Mouse (Mus musculus) regulatory T cell (primary cell): ENCODE data around the gene Thsd7b.
"Not testable (repeated sequence)": the region's sequence is repeated elsewhere in the genome, so short reads cannot be mapped to it uniquely, and the experiment has no call there.

Source experiments
- in situ Hi-C: fragments of 300-600 bp; cut with MboI, MseI; formaldehyde crosslinking; loops from one replicate; pipeline ENCODE4 v1.15.1; 2025; ENCODE audit warnings: high pct_unique_total_duplicates

The Thsd7b gene

DNA sequence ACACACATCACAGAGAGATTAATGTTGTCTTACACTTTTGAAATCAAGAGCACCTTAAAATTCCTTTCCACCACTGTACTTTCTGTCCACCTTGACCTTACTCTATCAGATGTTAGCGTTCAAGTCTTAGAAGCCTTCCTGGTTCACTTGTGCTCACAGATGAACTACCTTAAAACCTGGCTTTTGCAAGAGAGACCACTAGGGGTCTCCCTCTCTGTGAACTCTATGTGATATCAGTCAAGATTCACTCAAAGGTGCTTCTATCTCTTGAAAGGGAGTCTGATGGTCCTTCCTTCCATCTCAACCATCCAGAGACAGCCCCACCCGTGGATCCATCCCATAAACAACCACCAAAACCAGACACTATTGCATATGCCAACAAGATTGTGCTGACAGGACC is 570.3 kb downstream of the Thsd7b start:
- in situ Hi-C loops = no loop called here

DNA sequence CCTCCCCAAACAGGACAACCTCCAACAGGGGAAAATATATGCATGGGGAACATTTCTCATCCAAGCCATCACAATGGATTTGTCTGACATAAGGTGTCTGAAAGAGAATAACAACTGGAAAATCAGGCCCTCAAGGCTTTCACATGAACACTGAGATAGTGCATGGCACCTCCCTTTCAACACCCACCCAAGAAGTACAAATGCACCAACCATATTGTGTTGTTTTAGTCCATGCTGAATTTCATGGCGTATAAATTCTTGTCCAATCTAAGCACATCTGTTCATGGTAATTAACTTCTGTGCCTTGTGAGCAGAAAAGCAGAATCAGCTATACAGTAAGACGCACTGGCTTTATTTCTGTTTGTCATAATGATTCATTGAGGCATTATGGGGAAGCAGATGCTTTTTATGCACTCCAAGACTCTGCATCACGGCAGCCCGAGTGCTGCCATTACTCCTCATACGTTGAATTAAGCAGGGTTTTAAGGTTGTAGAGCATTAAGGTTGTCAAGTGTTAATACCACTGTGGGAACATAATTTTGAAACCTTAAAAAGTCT is 577.0 kb downstream of the Thsd7b start:
- in situ Hi-C loops = no loop called here

DNA sequence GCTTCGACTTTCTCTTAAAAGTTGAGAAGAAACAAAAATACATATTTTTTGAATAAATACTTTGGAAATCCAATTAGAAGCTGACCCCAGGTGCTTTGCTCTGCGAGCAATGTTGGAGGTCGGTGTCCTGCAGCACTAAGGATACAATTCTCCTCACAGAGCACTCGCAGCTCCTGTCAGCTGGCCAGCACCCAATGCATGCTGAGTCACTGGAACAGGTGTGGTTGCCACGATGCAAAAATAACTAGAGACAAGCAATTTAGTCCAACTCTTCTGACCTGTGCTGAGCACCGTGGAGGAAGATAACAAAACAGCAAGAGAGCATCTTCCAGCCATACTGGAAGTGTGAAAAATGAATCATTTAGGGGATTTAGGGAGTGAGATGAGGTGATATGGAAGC is 594.6 kb downstream of the Thsd7b start:
- in situ Hi-C loops = no loop called here

DNA sequence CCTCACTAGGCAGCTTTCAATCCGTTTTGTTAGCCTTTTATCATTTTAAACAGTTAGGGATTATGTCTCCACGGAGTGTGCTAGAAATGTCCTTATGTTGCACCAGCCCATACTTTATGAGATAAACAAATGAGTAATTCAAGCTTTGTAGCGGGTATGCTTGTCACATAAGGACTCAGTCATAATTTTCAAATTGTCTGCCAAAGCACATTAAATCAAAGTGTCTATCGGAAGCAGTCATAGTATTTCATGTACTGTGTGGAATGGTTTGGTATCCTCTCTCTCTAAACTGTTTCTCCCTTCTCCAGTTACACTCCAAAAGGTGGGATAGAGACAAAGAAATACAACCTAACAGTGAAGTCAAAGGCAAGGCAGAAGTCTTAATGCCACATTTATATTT is 601.3 kb downstream of the Thsd7b start:
- in situ Hi-C loops = no loop called here

DNA sequence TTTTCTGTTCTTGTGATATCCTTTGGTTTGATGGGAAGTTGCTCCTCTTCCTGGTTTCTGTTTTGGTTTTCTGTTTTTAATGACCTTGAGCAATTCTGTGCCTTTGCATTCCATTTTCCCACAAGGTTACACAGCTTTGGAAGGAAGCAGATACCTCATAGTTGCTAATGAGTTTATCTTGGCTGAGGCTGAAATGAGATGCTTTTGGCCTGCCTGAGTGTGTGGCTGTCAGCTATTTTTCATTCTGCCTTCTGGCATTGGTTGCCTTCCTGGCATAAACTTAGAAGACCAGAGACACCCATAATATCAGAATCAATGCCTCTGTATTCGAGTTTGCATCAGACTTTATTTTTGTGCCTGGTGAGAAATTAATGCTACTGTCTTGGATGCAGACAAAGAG is 614.8 kb downstream of the Thsd7b start:
- in situ Hi-C loops = no loop called here

DNA sequence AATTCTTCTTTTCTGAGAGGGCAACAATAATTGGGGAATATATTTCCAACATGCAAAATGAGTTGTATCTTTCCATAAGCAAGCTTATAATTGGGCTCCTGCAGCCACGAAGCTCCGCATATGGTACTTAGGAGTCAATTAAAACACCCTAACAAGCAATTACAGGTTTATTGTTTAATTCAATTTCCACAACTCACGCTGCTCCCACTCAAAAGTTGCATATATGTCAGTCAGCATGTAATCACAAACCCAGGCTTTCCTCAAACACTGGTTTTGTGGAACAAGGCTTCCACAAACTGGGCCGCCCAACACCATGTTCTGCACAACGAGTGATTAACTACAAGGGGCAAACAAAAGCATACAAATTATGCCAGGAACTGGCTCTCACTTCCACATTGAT is 625.0 kb downstream of the Thsd7b start:
- in situ Hi-C loops = no loop called here

DNA sequence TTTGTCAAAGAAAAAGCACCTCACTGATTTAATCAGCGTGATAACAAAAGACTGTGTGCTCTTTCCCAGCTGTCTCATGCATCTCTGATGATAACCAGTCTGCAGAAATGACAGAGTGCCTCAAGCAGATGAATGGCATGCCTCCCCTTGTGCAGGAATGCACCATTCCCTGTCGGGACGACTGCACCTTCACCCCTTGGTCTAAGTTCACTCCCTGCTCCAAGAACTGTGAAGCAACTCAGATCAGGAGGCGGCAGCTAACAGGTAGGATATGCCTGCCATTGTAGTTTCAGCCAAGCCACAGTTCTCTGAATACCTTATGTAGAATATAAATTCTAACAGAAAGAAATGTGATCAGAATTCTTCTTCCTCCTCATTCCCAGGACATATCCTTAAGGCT is 642.4 kb downstream of the Thsd7b start:
- in situ Hi-C loops = no loop called here

DNA sequence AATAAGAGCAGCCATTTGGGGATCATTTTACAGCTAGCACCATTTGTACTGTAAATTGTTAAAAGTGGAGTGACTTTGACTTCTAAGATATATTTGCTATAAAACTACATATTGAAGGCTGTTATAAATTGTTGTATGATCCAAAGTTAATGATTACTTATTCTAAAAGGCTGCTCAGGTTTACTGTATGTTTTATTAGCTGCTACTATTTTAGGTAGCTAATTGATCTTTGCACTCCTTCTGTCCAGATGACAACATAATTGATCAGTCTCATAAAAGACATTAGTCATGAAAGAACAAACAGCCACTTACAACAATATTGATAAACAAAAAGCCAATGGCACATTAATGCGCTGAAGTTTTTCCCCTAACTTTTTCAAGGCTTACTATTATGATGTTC is 644.5 kb downstream of the Thsd7b start:
- in situ Hi-C loops = no loop called here

DNA sequence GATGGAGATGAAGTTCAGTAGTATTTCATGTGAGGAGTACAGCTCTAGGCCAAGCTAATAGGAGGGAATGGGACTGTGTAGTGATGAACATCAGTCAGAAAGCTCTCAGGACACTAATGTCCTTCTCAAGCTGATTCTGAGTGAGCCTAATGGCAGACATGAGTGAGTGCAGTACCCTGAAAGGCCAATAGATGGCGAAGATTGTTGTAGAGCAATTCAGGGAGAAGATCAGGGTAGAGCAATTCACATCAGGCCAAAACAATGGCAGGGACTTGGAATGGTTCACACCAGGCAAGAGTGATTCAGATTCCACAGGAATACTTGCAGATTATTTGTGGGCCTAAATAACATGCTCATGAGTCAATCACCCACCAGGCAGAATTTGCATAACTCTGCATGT is 646.3 kb downstream of the Thsd7b start:
- in situ Hi-C loops = no loop called here

DNA sequence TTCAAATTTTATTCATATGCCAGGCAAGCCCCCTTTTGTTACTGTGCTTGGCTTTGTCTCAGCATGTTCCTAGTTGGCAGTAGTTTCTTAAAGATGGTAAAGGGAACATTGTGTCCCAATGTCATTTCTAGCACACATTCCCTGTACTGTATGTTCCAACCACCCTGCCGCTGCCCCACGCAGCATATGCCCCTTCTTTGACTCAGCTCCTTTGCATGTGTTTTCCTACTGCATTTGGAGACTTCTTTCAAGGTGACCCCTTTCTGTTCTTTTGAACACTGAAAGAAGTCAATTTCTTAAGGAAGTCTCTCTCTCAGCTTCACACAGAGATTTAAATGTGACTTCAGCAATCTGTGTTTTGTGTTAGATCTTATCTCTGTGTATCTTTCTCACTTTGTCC is 657.9 kb downstream of the Thsd7b start:
- in situ Hi-C loops = no loop called here

DNA sequence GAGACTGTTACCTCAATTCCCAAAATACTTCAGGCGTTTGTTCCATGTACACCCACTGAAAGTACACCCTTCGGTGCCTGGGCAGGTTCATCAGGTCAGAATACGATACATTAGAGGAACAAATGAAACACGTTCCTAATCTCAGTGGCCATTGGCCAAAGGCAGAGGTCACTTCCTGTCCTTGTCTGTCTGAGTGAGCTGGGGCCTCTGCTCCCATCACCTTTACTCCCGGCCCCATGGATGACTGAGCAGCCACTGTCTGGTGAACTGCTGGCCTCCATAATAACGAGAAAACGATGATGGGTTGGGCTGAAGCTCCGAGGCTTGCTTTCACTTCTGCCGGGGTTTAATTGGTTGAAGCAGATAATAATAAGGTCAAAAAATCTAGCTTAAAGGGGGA is 670.0 kb downstream of the Thsd7b start:
- in situ Hi-C loops = no loop called here

DNA sequence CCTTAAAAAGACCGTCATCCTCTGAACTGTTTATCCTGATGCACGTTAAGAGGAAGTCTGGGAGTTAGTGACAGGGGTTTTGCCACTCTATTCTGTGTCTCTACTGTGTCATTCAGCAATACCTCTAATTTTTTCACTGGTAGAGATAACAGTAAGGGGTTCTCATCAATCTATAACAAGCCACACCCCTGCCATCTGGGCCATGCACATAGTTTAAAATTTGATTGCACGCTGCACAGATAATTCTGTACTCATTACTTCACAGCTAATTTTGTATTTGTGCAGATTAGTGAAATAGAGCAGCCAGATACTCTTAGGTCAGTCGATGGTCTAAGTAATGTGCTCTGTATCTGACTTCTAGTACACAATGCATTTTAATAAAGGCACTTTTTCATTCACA is 673.9 kb downstream of the Thsd7b start:
- in situ Hi-C loops = no loop called here

DNA sequence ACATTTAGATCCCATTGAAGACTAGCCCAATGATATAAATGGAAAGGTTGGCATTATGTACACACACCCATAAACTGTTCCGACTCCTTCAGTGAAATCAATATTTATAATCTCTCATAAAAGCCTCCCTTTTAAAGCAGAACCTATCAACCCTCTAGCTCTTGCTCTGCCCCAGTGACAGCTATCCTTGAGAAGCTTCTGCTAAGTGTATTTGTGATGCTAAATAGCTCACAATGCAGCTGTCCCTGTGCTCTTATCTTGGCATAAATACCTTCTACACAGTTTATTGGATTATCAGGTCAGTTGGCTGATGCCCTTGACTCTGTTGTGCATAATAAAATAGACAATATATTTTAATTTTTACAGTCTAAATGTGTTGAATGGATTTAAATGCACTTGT is 682.4 kb downstream of the Thsd7b start:
- in situ Hi-C loops = no loop called here

DNA sequence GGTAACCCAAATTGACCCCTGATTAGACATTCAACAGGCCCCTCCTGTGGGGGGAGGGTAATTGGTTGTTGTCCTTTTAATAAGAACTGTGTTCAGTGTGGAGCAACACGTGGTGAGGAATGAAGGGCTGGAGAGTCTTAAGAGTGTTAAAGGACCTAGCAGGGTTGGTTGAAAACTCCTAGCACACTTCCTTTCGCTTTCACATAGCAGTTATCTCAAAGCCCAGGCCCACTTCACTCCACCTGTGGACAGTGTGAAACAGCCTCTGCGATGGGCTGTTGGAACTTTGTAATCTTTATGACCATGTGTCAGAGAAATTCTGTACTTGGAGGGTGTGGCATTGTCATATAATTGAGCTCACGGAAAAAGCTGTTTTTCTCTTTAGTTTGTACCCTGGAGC is 683.5 kb downstream of the Thsd7b start:
- in situ Hi-C loops = no loop called here

DNA sequence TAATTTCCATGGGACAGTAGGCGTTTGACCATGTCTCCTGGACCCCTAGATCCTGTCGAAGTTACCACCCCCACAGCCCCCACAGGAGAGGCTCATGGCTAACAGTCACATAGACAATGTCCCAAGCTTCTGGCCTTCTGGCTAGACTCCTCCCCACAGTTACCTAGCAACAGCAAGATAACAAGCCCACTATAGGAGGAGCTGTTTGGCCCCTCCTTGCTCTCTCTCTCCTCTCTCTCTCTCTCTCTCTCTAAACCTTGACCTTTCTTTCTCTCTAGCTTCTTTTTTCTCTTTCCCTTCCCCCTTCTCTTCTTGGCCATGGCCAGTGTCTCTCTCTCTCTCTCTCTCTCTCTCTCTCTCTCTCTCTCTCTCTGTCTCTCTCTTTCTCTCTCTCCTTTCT is 686.2 kb downstream of the Thsd7b start:
- in situ Hi-C loops = not testable (repeated sequence)

DNA sequence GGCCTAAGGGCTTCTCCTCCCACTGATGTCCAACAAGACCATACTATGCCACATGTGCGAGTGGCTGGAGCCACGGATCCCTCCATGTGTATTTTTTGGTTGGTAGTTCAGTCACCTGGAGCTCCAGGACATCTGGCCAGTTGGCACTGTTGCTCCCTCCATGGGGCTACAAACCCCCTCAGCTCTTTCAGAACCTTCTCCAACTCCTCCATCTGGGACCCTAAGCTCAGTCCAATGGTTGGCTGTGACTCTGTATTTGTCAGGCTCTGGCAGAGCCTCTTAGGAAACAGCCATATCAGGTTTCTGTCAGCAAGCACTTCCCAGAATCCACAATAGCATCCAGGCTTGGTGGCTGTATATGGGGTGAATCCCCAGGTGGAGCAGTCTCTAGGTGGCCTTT is 690.1 kb downstream of the Thsd7b start:
- in situ Hi-C loops = no loop called here

DNA sequence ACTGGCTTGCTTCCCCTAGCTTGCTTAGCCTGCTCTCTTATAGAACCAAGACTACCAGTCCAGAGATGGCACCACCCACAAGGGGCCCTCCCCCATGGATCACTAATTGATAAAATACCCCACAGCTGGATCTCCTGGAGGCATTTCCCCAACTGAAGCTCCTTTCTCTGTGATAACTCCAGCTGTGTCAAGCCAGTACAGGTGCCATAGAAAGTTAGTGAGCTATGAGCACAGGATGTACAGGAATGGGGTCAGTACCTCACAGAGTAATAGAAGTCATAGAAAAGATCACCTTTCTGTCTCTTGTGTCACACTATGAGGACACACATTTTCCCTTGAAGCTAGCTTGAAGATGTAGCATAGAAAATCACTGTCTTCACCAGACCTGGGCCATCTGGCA is 716.1 kb downstream of the Thsd7b start:
- in situ Hi-C loops = not testable (repeated sequence)

DNA sequence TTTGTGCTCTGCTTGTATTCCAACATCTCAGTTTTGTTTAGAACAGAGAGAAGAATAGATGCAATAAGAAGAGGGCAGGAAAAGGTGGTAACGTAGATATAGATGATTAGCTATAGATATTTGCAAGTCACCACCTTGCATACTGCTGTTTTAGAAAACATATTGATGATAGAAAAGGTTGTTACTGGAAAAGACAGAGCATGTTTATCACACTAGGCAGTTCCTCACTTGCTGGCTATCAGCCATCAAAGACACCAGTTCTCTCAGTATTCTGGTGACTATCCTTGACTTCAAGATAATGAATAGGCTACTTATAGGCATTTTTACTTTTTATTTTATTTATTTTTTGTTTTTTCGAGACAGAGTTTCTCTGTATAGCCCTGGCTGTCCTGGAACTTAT is 717.7 kb downstream of the Thsd7b start:
- in situ Hi-C loops = no loop called here

DNA sequence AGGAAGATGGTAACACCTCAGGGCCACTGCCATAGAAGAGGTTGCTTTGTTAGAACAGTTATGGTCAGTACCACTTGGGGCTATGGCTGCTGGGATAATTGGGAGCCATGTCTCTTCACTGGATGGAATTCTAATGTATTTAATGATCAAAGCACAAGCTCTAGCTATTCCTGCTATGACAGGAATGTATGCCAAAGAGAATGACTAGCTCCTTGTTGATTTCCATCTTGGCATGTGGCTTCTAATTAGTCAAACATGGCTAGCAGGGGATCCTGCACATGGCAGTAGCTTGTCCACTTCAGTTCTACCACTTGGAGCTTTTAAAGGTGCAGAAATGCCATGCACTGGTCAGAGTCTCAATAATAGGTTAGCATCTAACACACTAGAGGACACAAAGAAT is 781.9 kb downstream of the Thsd7b start:
- in situ Hi-C loops = no loop called here

DNA sequence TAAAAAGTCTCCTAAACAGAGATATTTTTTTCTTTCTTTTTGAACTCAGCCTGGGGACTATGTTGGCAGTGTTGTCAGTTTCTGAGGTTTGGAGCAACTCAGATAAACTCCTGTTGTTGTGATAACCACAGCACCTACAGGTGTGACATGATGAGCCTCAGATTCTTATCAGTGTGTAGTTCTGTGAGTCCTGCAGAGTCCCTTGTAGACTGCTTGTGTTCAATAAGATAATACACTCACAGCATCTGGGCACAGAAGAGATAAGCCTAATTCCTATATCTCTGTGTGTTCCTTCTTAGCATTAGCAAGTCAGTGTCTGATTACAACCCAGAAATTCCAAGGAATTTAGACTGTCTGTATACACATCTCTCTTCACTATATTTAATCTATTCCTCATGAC is 789.0 kb downstream of the Thsd7b start:
- in situ Hi-C loops = no loop called here

DNA sequence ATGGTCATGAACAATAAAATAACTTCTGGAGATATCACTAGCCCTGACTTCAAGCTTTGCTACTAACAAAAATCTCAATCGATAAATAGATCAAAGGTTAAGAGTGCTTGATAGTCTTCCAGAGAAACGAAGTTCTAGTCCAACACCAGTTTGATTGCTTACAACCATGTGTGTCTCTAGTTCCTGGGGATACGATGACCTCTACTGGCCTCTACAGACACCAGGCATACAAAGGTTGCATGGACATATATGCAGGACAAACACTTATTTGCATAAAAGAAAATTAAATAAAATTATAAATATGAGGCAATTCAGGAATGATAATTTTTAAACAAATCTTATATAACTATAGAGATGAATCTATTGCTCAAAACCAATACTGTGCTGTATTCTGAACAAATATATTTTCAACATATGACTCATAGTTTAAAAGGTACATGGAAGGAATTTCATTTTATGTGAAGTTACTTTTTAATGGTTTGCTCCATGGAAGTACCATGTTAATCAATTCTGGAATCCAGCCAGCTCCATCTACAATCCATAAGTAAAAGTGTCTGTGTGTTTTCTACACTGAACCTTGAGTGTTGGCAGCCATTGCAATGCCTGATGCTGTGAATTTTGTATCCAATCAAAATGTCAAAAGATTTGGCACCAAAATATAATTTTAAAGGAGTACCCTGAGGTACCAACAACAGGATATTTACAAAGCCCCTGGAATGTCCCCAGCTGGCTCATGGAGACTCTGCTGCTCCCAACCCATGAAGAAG is 793.3 kb downstream of the Thsd7b start:
- in situ Hi-C loops = no loop called here

DNA sequence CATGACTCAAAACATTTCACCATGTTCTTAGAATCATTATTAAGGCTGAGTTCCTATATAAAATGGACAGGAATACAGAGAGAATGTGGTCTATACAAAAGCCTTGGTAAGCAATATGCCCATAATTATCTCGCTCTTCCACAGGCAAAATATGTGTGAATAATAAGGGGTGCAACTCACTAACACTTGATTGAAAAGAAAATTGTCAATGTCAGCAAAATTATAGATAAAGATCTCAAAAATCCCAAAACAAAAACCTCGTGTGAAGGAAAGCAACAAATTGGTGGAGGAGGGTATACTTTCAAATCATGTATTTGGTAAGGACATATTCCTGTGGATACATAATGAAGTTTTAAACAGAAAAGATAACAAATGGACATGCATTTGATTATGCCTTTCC is 810.7 kb downstream of the Thsd7b start:
- in situ Hi-C loops = no loop called here

DNA sequence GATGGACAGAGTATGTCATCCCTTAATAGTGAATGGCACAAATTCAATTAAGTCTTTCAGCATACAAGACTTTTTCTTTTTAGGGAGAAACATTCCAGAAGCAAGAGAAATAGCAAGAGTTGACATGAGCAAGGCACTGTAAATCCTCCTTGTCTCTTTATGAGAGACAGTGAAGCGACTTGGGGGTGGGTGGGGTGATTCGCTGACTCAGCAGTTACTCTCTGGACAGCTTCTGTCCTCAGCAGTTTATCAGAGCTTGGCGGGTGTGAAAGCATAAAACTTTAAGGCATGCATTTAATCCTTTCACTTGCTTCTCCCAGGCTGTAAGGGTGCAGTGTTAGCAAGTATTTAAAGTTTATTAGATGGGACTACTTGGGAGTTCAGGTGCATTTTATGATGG is 812.1 kb downstream of the Thsd7b start:
- in situ Hi-C loops = no loop called here

DNA sequence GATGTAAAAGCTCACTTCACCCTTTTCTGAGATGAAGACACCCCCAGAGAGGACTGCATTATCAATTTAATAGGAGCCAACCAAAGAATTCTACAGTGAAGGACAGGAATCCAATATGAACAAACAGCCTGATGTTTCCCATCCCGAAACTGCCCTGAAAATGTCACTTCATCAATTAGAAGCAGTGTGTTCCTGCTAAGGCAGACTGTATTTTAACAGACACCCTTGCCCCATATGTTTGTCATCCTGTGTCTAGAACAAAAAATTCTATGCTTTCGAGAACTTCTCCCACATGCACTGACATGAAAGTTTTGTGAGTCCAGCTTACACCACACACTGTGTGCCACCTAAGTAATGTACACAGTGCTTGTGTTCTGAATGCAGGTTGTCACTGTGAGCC is 812.8 kb downstream of the Thsd7b start:
- in situ Hi-C loops = no loop called here
